Mouse (Mus musculus): ENCODE measurements around the gene Tenm3. TPM values are rescaled to one million over a fixed set of nuclear protein-coding genes. Genes with fewer than 3 reads are reported as not detected.
A peak's percentile ranks its signal among the peaks of the same experiment; 100 is the strongest.

The Tenm3 gene
- polyA plus RNA-seq, 1 experiment from 2014 or later, result 33.6 TPM

GRCm38 (mm10) chr8:48552306-48552705 is 291.4 kb downstream of the Tenm3 start:
- 0 out of 2 replicates have a peak, but pooled peaks cover 4% of the 10 kb centered on the region for H3K9me3 ChIP-seq (replicated peaks)
- no peaks in the 10 kb centered on the region for H3K27me3 ChIP-seq (ENCODE audit: low read depth, poor library complexity, severe bottlenecking)
- no peak for DNase-seq (ENCODE audit: low spot score)
- H3K4me3 ChIP-seq, result no peak overlapping the region; the same call in none of the 2 replicates
- peaks cover 14% of the 10 kb centered on the region for H3K36me3 ChIP-seq
- no peak overlapping the region for H3K27ac ChIP-seq (replicated peaks)
- peaks cover 46% of the 10 kb centered on the region for H3K4me1 ChIP-seq
- 41% methylated on average over 2 of the region's 2 CpGs for WGBS

- DNase-seq (ENCODE audit: low spot score), result no peak
- H3K27ac ChIP-seq (replicated peaks), result no peak overlapping the region
- H3K4me1 ChIP-seq, result peaks cover 40% of the 10 kb centered on the region
- H3K9me3 ChIP-seq (replicated peaks), result 0 out of 2 replicates have a peak, but pooled peaks cover 4% of the 10 kb centered on the region
- no peak overlapping the region for H3K4me3 ChIP-seq
- H3K36me3 ChIP-seq, result peaks cover 20% of the 10 kb centered on the region
- WGBS, result 76% methylated on average over 5 of the region's 5 CpGs
- no peaks in the 10 kb centered on the region for H3K27me3 ChIP-seq (ENCODE audit: low read depth, poor library complexity, severe bottlenecking)
Observed at GRCm38 (mm10) chr8:48551370-48551769, 292.4 kb downstream of the Tenm3 start.

- Histone ChIP-seq H3K27me3 (ENCODE audit: low read depth, poor library complexity, severe bottlenecking) (no peaks in the 10 kb centered on the region), H3K4me3 (no peak overlapping the region), H3K9me3 (replicated peaks) (0 out of 2 replicates have a peak, but pooled peaks cover 4% of the 10 kb centered on the region), H3K4me1 (peaks cover 43% of the 10 kb centered on the region), H3K36me3 (peaks cover 24% of the 10 kb centered on the region), H3K27ac (replicated peaks) (no peak overlapping the region)
- DNase-seq (ENCODE audit: low spot score), result no peak
- 95% methylated on average over 9 of the region's 9 CpGs for WGBS
Observed at GRCm38 (mm10) chr8:48548908-48549307, 294.8 kb downstream of the Tenm3 start.

- Histone ChIP-seq H3K4me1 (peaks cover 41% of the 10 kb centered on the region), H3K27me3 (ENCODE audit: low read depth, poor library complexity, severe bottlenecking) (no peaks in the 10 kb centered on the region), H3K36me3 (peaks cover 45% of the 10 kb centered on the region), H3K4me3 (no peak overlapping the region), H3K9me3 (replicated peaks) (0 out of 2 replicates have a peak, but pooled peaks cover 6% of the 10 kb centered on the region), H3K27ac (replicated peaks) (no peak overlapping the region)
- no peak for DNase-seq (ENCODE audit: low spot score)
- 88% methylated on average over 5 of the region's 5 CpGs for WGBS
Observed at GRCm38 (mm10) chr8:48545631-48546030, 298.1 kb downstream of the Tenm3 start.

GRCm38 (mm10) chr8:48544840-48545239 is 298.9 kb downstream of the Tenm3 start:
- peaks cover 45% of the 10 kb centered on the region for H3K36me3 ChIP-seq
- H3K9me3 ChIP-seq (replicated peaks), result 0 out of 2 replicates have a peak, but pooled peaks cover 6% of the 10 kb centered on the region
- DNase-seq (ENCODE audit: low spot score), result no peak
- WGBS, result 76% methylated on average over 7 of the region's 7 CpGs
- no peaks in the 10 kb centered on the region for H3K27me3 ChIP-seq (ENCODE audit: low read depth, poor library complexity, severe bottlenecking)
- H3K4me3 ChIP-seq, result no peak overlapping the region
- H3K4me1 ChIP-seq, result peaks cover 41% of the 10 kb centered on the region
- no peak overlapping the region for H3K27ac ChIP-seq (replicated peaks)

GRCm38 (mm10) chr8:48542141-48542540 is 301.6 kb downstream of the Tenm3 start:
- 0 out of 2 replicates have a peak, but pooled peaks cover 2% of the 10 kb centered on the region for H3K9me3 ChIP-seq (replicated peaks)
- H3K4me3 ChIP-seq, result no peak overlapping the region
- H3K27me3 ChIP-seq (ENCODE audit: low read depth, poor library complexity, severe bottlenecking), result no peaks in the 10 kb centered on the region
- WGBS, result 89% methylated on average over 17 of the region's 17 CpGs
- no peak overlapping the region for H3K27ac ChIP-seq (replicated peaks)
- peaks cover 59% of the 10 kb centered on the region for H3K4me1 ChIP-seq
- H3K36me3 ChIP-seq, result peaks cover 29% of the 10 kb centered on the region
- no peak for DNase-seq (ENCODE audit: low spot score)

- no peak overlapping the region for H3K4me3 ChIP-seq
- H3K36me3 ChIP-seq, result peaks cover 28% of the 10 kb centered on the region
- WGBS, result 45% methylated on average over 8 of the region's 8 CpGs
- H3K4me1 ChIP-seq, result peaks cover 56% of the 10 kb centered on the region
- DNase-seq (ENCODE audit: low spot score), result peak; percentile 25
- no peak overlapping the region for H3K27ac ChIP-seq (replicated peaks)
- H3K27me3 ChIP-seq (ENCODE audit: low read depth, poor library complexity, severe bottlenecking), result no peaks in the 10 kb centered on the region
- H3K9me3 ChIP-seq (replicated peaks), result 0 out of 2 replicates have a peak, but pooled peaks cover 2% of the 10 kb centered on the region
Observed at GRCm38 (mm10) chr8:48540894-48541293, 302.9 kb downstream of the Tenm3 start.

- no peak overlapping the region for H3K4me3 ChIP-seq
- H3K27ac ChIP-seq (replicated peaks), result no peak overlapping the region
- H3K9me3 ChIP-seq (replicated peaks), result no peaks in the 10 kb centered on the region
- no peak for DNase-seq (ENCODE audit: low spot score)
- peaks cover 26% of the 10 kb centered on the region for H3K36me3 ChIP-seq
- peaks cover 28% of the 10 kb centered on the region for H3K4me1 ChIP-seq
- H3K27me3 ChIP-seq (ENCODE audit: low read depth, poor library complexity, severe bottlenecking), result no peaks in the 10 kb centered on the region
- 94% methylated on average over 3 of the region's 3 CpGs for WGBS
Observed at GRCm38 (mm10) chr8:48535833-48536232, 307.9 kb downstream of the Tenm3 start.

GRCm38 (mm10) chr8:48531795-48532194 is 312.0 kb downstream of the Tenm3 start:
- H3K36me3 ChIP-seq, result peaks cover 23% of the 10 kb centered on the region
- H3K4me3 ChIP-seq, result no peak overlapping the region
- no peaks in the 10 kb centered on the region for H3K27me3 ChIP-seq (ENCODE audit: low read depth, poor library complexity, severe bottlenecking)

GRCm38 (mm10) chr8:48530916-48531570 is 312.7 kb downstream of the Tenm3 start:
- 96% methylated on average over 11 of the region's 11 CpGs for WGBS
- no peaks in the 10 kb centered on the region for H3K27me3 ChIP-seq (ENCODE audit: low read depth, poor library complexity, severe bottlenecking)

More at GRCm38 (mm10) chr8:48531795-48532194, 312.0 kb downstream of the Tenm3 start:
- 92% methylated on average over 5 of the region's 5 CpGs for WGBS
- Histone ChIP-seq H3K9me3 (replicated peaks) (no peaks in the 10 kb centered on the region), H3K4me1 (no peaks in the 10 kb centered on the region), H3K27ac (replicated peaks) (no peak overlapping the region)
- no peak for DNase-seq (ENCODE audit: low spot score)

GRCm38 (mm10) chr8:48527418-48527817 is 316.3 kb downstream of the Tenm3 start:
- Histone ChIP-seq H3K27ac (replicated peaks) (no peak overlapping the region), H3K4me3 (no peak overlapping the region), H3K27me3 (ENCODE audit: low read depth, poor library complexity, severe bottlenecking) (no peaks in the 10 kb centered on the region), H3K9me3 (replicated peaks) (no peaks in the 10 kb centered on the region), H3K4me1 (no peaks in the 10 kb centered on the region), H3K36me3 (peaks cover 5% of the 10 kb centered on the region; the same call in 1 of the 2 replicates)
- 51% methylated on average over 6 of the region's 6 CpGs for WGBS
- no peak for DNase-seq (ENCODE audit: low spot score)

More at GRCm38 (mm10) chr8:48530916-48531570, 312.7 kb downstream of the Tenm3 start:
- Histone ChIP-seq H3K4me1 (no peaks in the 10 kb centered on the region), H3K27ac (replicated peaks) (no peak overlapping the region), H3K36me3 (peaks cover 19% of the 10 kb centered on the region), H3K9me3 (replicated peaks) (no peaks in the 10 kb centered on the region), H3K4me3 (no peak overlapping the region)
- DNase-seq (ENCODE audit: low spot score), result no peak

- no peak for DNase-seq (ENCODE audit: low spot score)
- H3K27ac ChIP-seq (replicated peaks), result no peak overlapping the region
- no peaks in the 10 kb centered on the region for H3K27me3 ChIP-seq (ENCODE audit: low read depth, poor library complexity, severe bottlenecking)
- H3K4me3 ChIP-seq, result no peak overlapping the region
- H3K4me1 ChIP-seq, result no peaks in the 10 kb centered on the region
- no peaks in the 10 kb centered on the region for H3K9me3 ChIP-seq (replicated peaks)
- peaks cover 8% of the 10 kb centered on the region; the same call in 1 of the 2 replicates for H3K36me3 ChIP-seq
- WGBS, result 97% methylated on average over 4 of the region's 4 CpGs
Observed at GRCm38 (mm10) chr8:48522536-48523123, 321.1 kb downstream of the Tenm3 start.

- Histone ChIP-seq H3K27ac (replicated peaks) (no peak overlapping the region), H3K4me1 (no peaks in the 10 kb centered on the region), H3K4me3 (no peak overlapping the region), H3K36me3 (peaks cover 8% of the 10 kb centered on the region; the same call in 1 of the 2 replicates), H3K9me3 (replicated peaks) (no peaks in the 10 kb centered on the region), H3K27me3 (ENCODE audit: low read depth, poor library complexity, severe bottlenecking) (no peaks in the 10 kb centered on the region)
- DNase-seq (ENCODE audit: low spot score), result no peak
- 89% methylated on average over 8 of the region's 8 CpGs for WGBS
Observed at GRCm38 (mm10) chr8:48522004-48522403, 321.7 kb downstream of the Tenm3 start.

Data from midbrain, embryonic 10.5 days (tissue).